Mouse (Mus musculus) heart, embryonic 10.5 days (tissue): ENCODE data around the gene Btk. TPM values are rescaled to one million over a fixed set of nuclear protein-coding genes. Genes with fewer than 3 reads are reported as not detected.

ENCODE experiments used
- DNase-seq: peaks from one replicate; pipeline ENCODE4 v3.0.0-alpha.2; 2017; ENCODE audit warnings: low spot score
- H3K27ac ChIP-seq: fragments of 300-500 bp; sonication (generic); 2 replicates; pipeline ENCODE4 v1.5.1; 2016; ENCODE audit warnings: mild to moderate bottlenecking
- H3K27me3 ChIP-seq: fragments of 300-500 bp; sonication (generic); 2 replicates; pipeline ENCODE4 v1.6.1; 2016; ENCODE audit warnings: mild to moderate bottlenecking; ENCODE audit not compliant: poor library complexity, insufficient read depth, severe bottlenecking
- H3K36me3 ChIP-seq: fragments of 300-500 bp; sonication (generic); 2 replicates; pipeline ENCODE4 v1.6.1; 2016; ENCODE audit warnings: mild to moderate bottlenecking, moderate library complexity
- H3K4me1 ChIP-seq: fragments of 300-500 bp; sonication (generic); 2 replicates; pipeline ENCODE4 v1.6.1; 2016; ENCODE audit warnings: mild to moderate bottlenecking
- H3K4me3 ChIP-seq: fragments of 300-500 bp; sonication (generic); 2 replicates; pipeline ENCODE4 v1.5.1; 2016; ENCODE audit warnings: mild to moderate bottlenecking, moderate library complexity
- H3K9me3 ChIP-seq: fragments of 300-500 bp; sonication (generic); 2 replicates; pipeline ENCODE4 v1.6.1; 2016; ENCODE audit warnings: mild to moderate bottlenecking, moderate library complexity
- WGBS: fragments of 180-500 bp; shearing (Covaris S2); methylation state at CpG from one replicate; pipeline ENCODE4 v1.1.7; 2016; 5-methylcytosine and 5-hydroxymethylcytosine counted together
- polyA plus RNA-seq: library from polyadenylated mRNA; unstranded; fragments of >200 nt; fragmentation: Nextera tagmentation; extraction: Ambion mirVana; gene quantifications from 2 replicates; pipeline ENCODE4 v1.2.1, GENCODE M21; 2016

Gene Btk
- polyA plus RNA-seq, 1 experiment from 2014 or later, result 2.5 TPM

- Histone ChIP-seq H3K4me1 (peaks cover 2% of the 10 kb centered on the region; the same call in 1 of the 2 replicates), H3K27me3 (no peaks in the 10 kb centered on the region), H3K4me3 (peak within 1 kb of the TSS; percentile 64), H3K9me3 (no peaks in the 10 kb centered on the region), H3K27ac (peak within 1 kb of the TSS; percentile 91), H3K36me3 (peaks cover 9% of the 10 kb centered on the region)
- DNase-seq, result peak; percentile 97
- 13% methylated on average over 33 of the region's 33 CpGs for WGBS
Observed at GRCm38 (mm10) chrX:134600659-134601379, 17.4 kb upstream of the Btk start, which contains the start of the genes Gla and Hnrnph2. Gene Gla, minus strand, starts transcription at chrX:134601125. Gene Hnrnph2, plus strand, starts transcription at chrX:134601179.

GRCm38 (mm10) chrX:134599922-134600565 lies 16.7 kb upstream of the Btk start:
- WGBS, result 35% methylated on average over 10 of the region's 10 CpGs
- Histone ChIP-seq H3K36me3 (peaks cover 7% of the 10 kb centered on the region), H3K27me3 (no peaks in the 10 kb centered on the region), H3K4me1 (peaks cover 2% of the 10 kb centered on the region; the same call in 1 of the 2 replicates), H3K9me3 (no peaks in the 10 kb centered on the region), H3K27ac (peak overlapping the region; percentile 91), H3K4me3 (peak overlapping the region; percentile 64)
- no peak for DNase-seq

- Histone ChIP-seq H3K4me1 (no peaks in the 10 kb centered on the region), H3K4me3 (no peak overlapping the region), H3K36me3 (peaks cover 7% of the 10 kb centered on the region), H3K27ac (no peak overlapping the region), H3K27me3 (no peaks in the 10 kb centered on the region), H3K9me3 (no peaks in the 10 kb centered on the region)
- WGBS, result 62% methylated on average over 5 of the region's 5 CpGs
- DNase-seq, result no peak
Observed at GRCm38 (mm10) chrX:134589836-134590235, 6.5 kb upstream of the Btk start.

- 89% methylated on average over 3 of the region's 3 CpGs for WGBS
- Histone ChIP-seq H3K36me3 (peaks cover 7% of the 10 kb centered on the region), H3K27ac (no peak overlapping the region)
Observed at GRCm38 (mm10) chrX:134588997-134589396, 5.6 kb upstream of the Btk start.

GRCm38 (mm10) chrX:134588261-134588660 lies 4.9 kb upstream of the Btk start:
- Histone ChIP-seq H3K36me3 (peaks cover 7% of the 10 kb centered on the region), H3K27me3 (no peaks in the 10 kb centered on the region), H3K9me3 (no peaks in the 10 kb centered on the region), H3K4me3 (no peak overlapping the region), H3K27ac (no peak overlapping the region), H3K4me1 (no peaks in the 10 kb centered on the region)
- DNase-seq, result no peak
- 81% methylated on average over 4 of the region's 4 CpGs for WGBS

More at GRCm38 (mm10) chrX:134588997-134589396, 5.6 kb upstream of the Btk start:
- Histone ChIP-seq H3K27me3 (no peaks in the 10 kb centered on the region), H3K4me3 (no peak overlapping the region), H3K4me1 (no peaks in the 10 kb centered on the region), H3K9me3 (no peaks in the 10 kb centered on the region)
- DNase-seq, result no peak

GRCm38 (mm10) chrX:134586447-134586846 lies 3.1 kb upstream of the Btk start:
- DNase-seq, result no peak
- WGBS, result 39% methylated on average over 8 of the region's 8 CpGs
- Histone ChIP-seq H3K27me3 (no peaks in the 10 kb centered on the region), H3K27ac (peak overlapping the region; percentile 87), H3K4me3 (peak overlapping the region; percentile 66), H3K36me3 (peaks cover 7% of the 10 kb centered on the region), H3K4me1 (no peaks in the 10 kb centered on the region), H3K9me3 (no peaks in the 10 kb centered on the region)

- Histone ChIP-seq H3K4me3 (peak within 1 kb of the TSS; percentile 66), H3K36me3 (peaks cover 7% of the 10 kb centered on the region)
- WGBS, result 15% methylated on average over 45 of the region's 45 CpGs
Observed at GRCm38 (mm10) chrX:134585103-134586002, 2.0 kb upstream of the Btk start, which contains the start of gene Rpl36a. Gene Rpl36a, plus strand, starts transcription at chrX:134585654.

GRCm38 (mm10) chrX:134582270-134582669 lies 1.1 kb downstream of the Btk start:
- H3K27ac ChIP-seq, result no peak overlapping the region
- WGBS, result 67% methylated on average over 11 of the region's 11 CpGs
- no peaks in the 10 kb centered on the region for H3K36me3 ChIP-seq
- H3K9me3 ChIP-seq, result no peaks in the 10 kb centered on the region
- DNase-seq, result no peak
- H3K27me3 ChIP-seq, result no peaks in the 10 kb centered on the region
- H3K4me3 ChIP-seq, result no peak overlapping the region
- no peaks in the 10 kb centered on the region for H3K4me1 ChIP-seq

More at GRCm38 (mm10) chrX:134585103-134586002, 2.0 kb upstream of the Btk start, which contains the start of gene Rpl36a:
- Histone ChIP-seq H3K27me3 (no peaks in the 10 kb centered on the region), H3K27ac (peak within 1 kb of the TSS; percentile 87), H3K9me3 (no peaks in the 10 kb centered on the region), H3K4me1 (no peaks in the 10 kb centered on the region)
- peak; percentile 95 for DNase-seq

- Histone ChIP-seq H3K36me3 (no peaks in the 10 kb centered on the region), H3K4me3 (no peak overlapping the region), H3K27me3 (no peaks in the 10 kb centered on the region), H3K4me1 (no peaks in the 10 kb centered on the region), H3K27ac (no peak overlapping the region), H3K9me3 (no peaks in the 10 kb centered on the region)
- DNase-seq, result no peak
- WGBS, result 79% methylated on average over 14 of the region's 14 CpGs
Observed at GRCm38 (mm10) chrX:134580528-134581305, 2.7 kb downstream of the Btk start.

GRCm38 (mm10) chrX:134577896-134578295 lies 5.5 kb downstream of the Btk start:
- H3K9me3 ChIP-seq, result no peaks in the 10 kb centered on the region
- 87% methylated on average over 4 of the region's 4 CpGs for WGBS
- H3K4me3 ChIP-seq, result no peak overlapping the region
- H3K27me3 ChIP-seq, result no peaks in the 10 kb centered on the region
- H3K36me3 ChIP-seq, result no peaks in the 10 kb centered on the region
- H3K4me1 ChIP-seq, result no peaks in the 10 kb centered on the region
- DNase-seq, result no peak
- H3K27ac ChIP-seq, result no peak overlapping the region

GRCm38 (mm10) chrX:134566536-134567222 lies 16.7 kb downstream of the Btk start:
- Histone ChIP-seq H3K27me3 (no peaks in the 10 kb centered on the region), H3K9me3 (no peaks in the 10 kb centered on the region), H3K27ac (no peak overlapping the region), H3K4me1 (no peaks in the 10 kb centered on the region), H3K4me3 (no peak overlapping the region), H3K36me3 (no peaks in the 10 kb centered on the region)
- DNase-seq, result no peak
- 76% methylated on average over 8 of the region's 8 CpGs for WGBS
